Mouse (Mus musculus): ENCODE measurements around the gene Slc35c2. TPM values are rescaled to one million over a fixed set of nuclear protein-coding genes. Genes with fewer than 3 reads are reported as not detected.

Gene Slc35c2
- total RNA-seq, 1 experiment, result 36.4 TPM

GRCm38 (mm10) chr2:165266739-165267138 is 20.9 kb downstream of the Slc35c2 start:
- Histone ChIP-seq H3K4me1 (ENCODE audit: control insufficient read depth in 2 of 2, insufficient read depth in 2 of 2, low read length in 2 of 2, poor library complexity in 1 of 2) (peaks cover 0 to 8% of the 10 kb centered on the region in 2 experiments; a peak in 2 of 4 replicates), H3K27ac (ENCODE audit: insufficient read depth, low read depth, low read length, poor library complexity, severe bottlenecking) (no peak overlapping the region), H3K36me3 (ENCODE audit: control insufficient read depth, insufficient read depth, low read length, poor library complexity, severe bottlenecking) (no peaks in the 10 kb centered on the region), H3K4me3 (ENCODE audit: insufficient read depth in 1 of 2, low read depth in 1 of 2, low read length in 2 of 2, poor library complexity in 1 of 2, severe bottlenecking in 1 of 2) (no peak overlapping the region), H3K9me3 (ENCODE audit: control insufficient read depth, insufficient read depth, low read depth, low read length) (no peaks in the 10 kb centered on the region), H3K9ac (ENCODE audit: insufficient read depth, low read depth, low read length, poor library complexity, severe bottlenecking) (no peak overlapping the region)
- in situ Hi-C loops (cut with MboI; ENCODE audit: low sequenced_read_pairs in 2 of 2, unreplicated experiment in 2 of 2), result no loop called here
- TF ChIP-seq MAFK (IDR thresholded peaks at IDR 0.05; ENCODE audit: insufficient read depth, low read depth, low read length), result no peak
- no peak for TF ChIP-seq ZNF384 (IDR thresholded peaks at IDR 0.05; ENCODE audit: low read depth, low read length)
- TF ChIP-seq CHD2 (IDR thresholded peaks at IDR 0.05; ENCODE audit: low read depth, low read length), result no peak
- TF ChIP-seq ZC3H11A (IDR thresholded peaks at IDR 0.05; ENCODE audit: borderline replicate concordance, low read depth, low read length), result no peak
- TF ChIP-seq HCFC1 (IDR thresholded peaks at IDR 0.05; ENCODE audit: borderline replicate concordance, insufficient read depth, low read length), result no peak
- DNase-seq (ENCODE audit: low read depth, low spot score), result no peak

GRCm38 (mm10) chr2:165263861-165264260 is 23.8 kb downstream of the Slc35c2 start:
- H3K9ac ChIP-seq (ENCODE audit: insufficient read depth, low read depth, low read length, poor library complexity, severe bottlenecking), result peak overlapping the region; percentile 10; the same call in 1 of the 2 replicates
- no peaks in the 10 kb centered on the region for H3K36me3 ChIP-seq (ENCODE audit: control insufficient read depth, insufficient read depth, low read length, poor library complexity, severe bottlenecking)
- in situ Hi-C loops (cut with MboI; ENCODE audit: low sequenced_read_pairs in 2 of 2, unreplicated experiment in 2 of 2), result no loop called here
- H3K4me1 ChIP-seq (ENCODE audit: control insufficient read depth in 2 of 2, insufficient read depth in 2 of 2, low read length in 2 of 2, poor library complexity in 1 of 2), result peaks cover 0 to 8% of the 10 kb centered on the region in 2 experiments; a peak in 2 of 4 replicates
- TF ChIP-seq CHD2 (IDR thresholded peaks at IDR 0.05; ENCODE audit: low read depth, low read length) (no peak), MAFK (IDR thresholded peaks at IDR 0.05; ENCODE audit: insufficient read depth, low read depth, low read length) (no peak), ZNF384 (IDR thresholded peaks at IDR 0.05; ENCODE audit: low read depth, low read length) (no peak), HCFC1 (IDR thresholded peaks at IDR 0.05; ENCODE audit: borderline replicate concordance, insufficient read depth, low read length) (no peak)
- DNase-seq (ENCODE audit: low read depth, low spot score), result no peak
- no peak overlapping the region for H3K4me3 ChIP-seq (ENCODE audit: insufficient read depth in 1 of 2, low read depth in 1 of 2, low read length in 2 of 2, poor library complexity in 1 of 2, severe bottlenecking in 1 of 2)
- no peak overlapping the region for H3K27ac ChIP-seq (ENCODE audit: insufficient read depth, low read depth, low read length, poor library complexity, severe bottlenecking)
- no peaks in the 10 kb centered on the region for H3K9me3 ChIP-seq (ENCODE audit: control insufficient read depth, insufficient read depth, low read depth, low read length)

- in situ Hi-C loops (cut with MboI; ENCODE audit: low sequenced_read_pairs in 2 of 2, unreplicated experiment in 2 of 2), result no loop called here
These were observed 25.2 kb downstream of the Slc35c2 start for GRCm38 (mm10) chr2:165262274-165262990.

DNA sequence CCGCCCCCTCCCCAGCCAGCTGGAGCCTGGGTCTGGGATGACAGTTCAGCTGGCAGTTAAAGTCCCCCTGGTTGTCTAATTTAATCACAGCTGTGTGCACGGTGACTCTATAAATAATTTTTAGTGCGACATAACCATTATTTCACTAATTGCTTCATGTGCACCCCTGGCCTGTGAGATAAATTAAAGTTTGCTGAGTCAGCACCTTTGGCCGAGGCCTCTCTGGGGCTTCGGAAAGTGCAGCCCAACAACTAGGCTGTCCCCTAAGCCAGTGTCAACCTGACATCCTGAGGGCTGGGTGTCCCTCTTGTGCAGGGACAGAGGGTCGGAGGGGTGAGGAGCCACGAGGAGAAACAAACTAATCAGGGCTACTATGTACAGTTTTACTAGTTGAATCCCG is 27.8 kb downstream of the Slc35c2 start:
- Histone ChIP-seq H3K4me3 (ENCODE audit: insufficient read depth in 1 of 2, low read depth in 1 of 2, low read length in 2 of 2, poor library complexity in 1 of 2, severe bottlenecking in 1 of 2) (no peak overlapping the region), H3K36me3 (ENCODE audit: control insufficient read depth, insufficient read depth, low read length, poor library complexity, severe bottlenecking) (no peaks in the 10 kb centered on the region), H3K9me3 (ENCODE audit: control insufficient read depth, insufficient read depth, low read depth, low read length) (no peaks in the 10 kb centered on the region), H3K27ac (ENCODE audit: insufficient read depth, low read depth, low read length, poor library complexity, severe bottlenecking) (no peak overlapping the region), H3K9ac (ENCODE audit: insufficient read depth, low read depth, low read length, poor library complexity, severe bottlenecking) (no peak overlapping the region), H3K4me1 (ENCODE audit: control insufficient read depth in 2 of 2, insufficient read depth in 2 of 2, low read length in 2 of 2, poor library complexity in 1 of 2) (peaks cover 0 to 6% of the 10 kb centered on the region in 2 experiments; a peak in 2 of 4 replicates)
- in situ Hi-C loops (cut with MboI; ENCODE audit: low sequenced_read_pairs in 2 of 2, unreplicated experiment in 2 of 2), result no loop called here
- TF ChIP-seq ZC3H11A (IDR thresholded peaks at IDR 0.05; ENCODE audit: borderline replicate concordance, low read depth, low read length), result no peak
- peak; percentile 98 for TF ChIP-seq MAFK (IDR thresholded peaks at IDR 0.05; ENCODE audit: insufficient read depth, low read depth, low read length)
- DNase-seq (ENCODE audit: low read depth, low spot score), result no peak

More at GRCm38 (mm10) chr2:165262274-165262990, 25.2 kb downstream of the Slc35c2 start:
- Histone ChIP-seq H3K9ac (ENCODE audit: insufficient read depth, low read depth, low read length, poor library complexity, severe bottlenecking) (no peak overlapping the region), H3K9me3 (ENCODE audit: control insufficient read depth, insufficient read depth, low read depth, low read length) (no peaks in the 10 kb centered on the region), H3K36me3 (ENCODE audit: control insufficient read depth, insufficient read depth, low read length, poor library complexity, severe bottlenecking) (no peaks in the 10 kb centered on the region), H3K4me3 (ENCODE audit: insufficient read depth in 1 of 2, low read depth in 1 of 2, low read length in 2 of 2, poor library complexity in 1 of 2, severe bottlenecking in 1 of 2) (no peak overlapping the region), H3K4me1 (ENCODE audit: control insufficient read depth in 2 of 2, insufficient read depth in 2 of 2, low read length in 2 of 2, poor library complexity in 1 of 2) (peaks cover 0 to 8% of the 10 kb centered on the region in 2 experiments; a peak in 2 of 4 replicates), H3K27ac (ENCODE audit: insufficient read depth, low read depth, low read length, poor library complexity, severe bottlenecking) (no peak overlapping the region)
- DNase-seq (ENCODE audit: low read depth, low spot score), result no peak
- no peak for TF ChIP-seq HCFC1 (IDR thresholded peaks at IDR 0.05; ENCODE audit: borderline replicate concordance, insufficient read depth, low read length)
- TF ChIP-seq ZC3H11A (IDR thresholded peaks at IDR 0.05; ENCODE audit: borderline replicate concordance, low read depth, low read length), result no peak

- no peak for DNase-seq (ENCODE audit: low read depth, low spot score)
- Histone ChIP-seq H3K4me1 (ENCODE audit: control insufficient read depth in 2 of 2, insufficient read depth in 2 of 2, low read length in 2 of 2, poor library complexity in 1 of 2) (peaks cover 2 to 10% of the 10 kb centered on the region in 2 experiments; a peak in 2 of 4 replicates), H3K36me3 (ENCODE audit: control insufficient read depth, insufficient read depth, low read length, poor library complexity, severe bottlenecking) (no peaks in the 10 kb centered on the region), H3K27ac (ENCODE audit: insufficient read depth, low read depth, low read length, poor library complexity, severe bottlenecking) (no peak overlapping the region), H3K9ac (ENCODE audit: insufficient read depth, low read depth, low read length, poor library complexity, severe bottlenecking) (no peak overlapping the region), H3K9me3 (ENCODE audit: control insufficient read depth, insufficient read depth, low read depth, low read length) (no peaks in the 10 kb centered on the region), H3K4me3 (ENCODE audit: insufficient read depth in 1 of 2, low read depth in 1 of 2, low read length in 2 of 2, poor library complexity in 1 of 2, severe bottlenecking in 1 of 2) (no peak overlapping the region)
- in situ Hi-C loops (cut with MboI; ENCODE audit: low sequenced_read_pairs in 2 of 2, unreplicated experiment in 2 of 2), result no loop called here
- TF ChIP-seq CHD2 (IDR thresholded peaks at IDR 0.05; ENCODE audit: low read depth, low read length) (no peak), ZNF384 (IDR thresholded peaks at IDR 0.05; ENCODE audit: low read depth, low read length) (no peak), MAFK (IDR thresholded peaks at IDR 0.05; ENCODE audit: insufficient read depth, low read depth, low read length) (no peak), ZC3H11A (IDR thresholded peaks at IDR 0.05; ENCODE audit: borderline replicate concordance, low read depth, low read length) (no peak)
These were observed 29.3 kb downstream of the Slc35c2 start for GRCm38 (mm10) chr2:165258321-165258720.
